Mouse (Mus musculus): ENCODE measurements around the gene Apol7e.
"Not testable (repeated sequence)": the region's sequence is repeated elsewhere in the genome, so short reads cannot be mapped to it uniquely, and the experiment has no call there.

- TF ChIP-seq POLR2A (IDR thresholded peaks at IDR 0.05; ENCODE audit: control insufficient read depth, extremely low read depth, insufficient read depth, low read length, poor library complexity); CTCF (IDR thresholded peaks at IDR 0.05; ENCODE audit: borderline replicate concordance, control insufficient read depth, extremely low read depth, insufficient read depth, low read length, poor library complexity): not testable (repeated sequence)
Observed at GRCm38 (mm10) chr15:77733903-77734302, 35.2 kb downstream of the Apol7e start.
